Mouse (Mus musculus) gastrocnemius, adult 18-20 months (tissue): ENCODE measurements around the gene Cd2ap. TPM values are rescaled to one million over a fixed set of nuclear protein-coding genes. Genes with fewer than 3 reads are reported as not detected.

Experiments
- DNase-seq: peaks from one replicate; pipeline ENCODE4 v3.0.0; 2021; ENCODE audit warnings: low spot score
- total RNA-seq, 2 experiments: library from RNA; stranded (reverse); gene quantifications; 2 replicates each; pipeline ENCODE4 v1.2.3; 2021

The Cd2ap gene
- total RNA-seq, 2 experiments from 2014 or later: 10.1 to 10.4 TPM

- no peak for DNase-seq
Measured at GRCm38 (mm10) chr17:42863186-42863585, 13.3 kb downstream of the Cd2ap start.

DNA sequence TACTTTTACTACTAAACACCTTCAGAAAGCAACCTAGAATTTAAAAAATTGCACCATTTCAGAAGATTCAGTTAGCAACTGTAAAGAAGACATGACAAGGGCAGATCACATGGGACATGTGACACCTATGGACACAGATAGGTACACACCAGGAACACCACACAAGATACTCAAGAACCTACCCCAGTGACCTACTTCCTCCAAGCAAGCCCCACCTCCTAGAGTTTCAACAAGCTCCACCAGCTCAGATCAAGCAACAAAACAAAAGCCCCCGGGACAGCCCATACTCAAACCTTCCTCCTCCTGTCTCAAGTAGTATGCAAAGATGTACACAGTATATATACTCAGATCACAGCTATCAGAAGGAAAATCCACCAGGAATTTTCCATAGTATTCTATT, 16.1 kb downstream of the Cd2ap start:
- DNase-seq: no peak

- no peak for DNase-seq
Measured at GRCm38 (mm10) chr17:42857506-42857905, 19.0 kb downstream of the Cd2ap start.

DNA sequence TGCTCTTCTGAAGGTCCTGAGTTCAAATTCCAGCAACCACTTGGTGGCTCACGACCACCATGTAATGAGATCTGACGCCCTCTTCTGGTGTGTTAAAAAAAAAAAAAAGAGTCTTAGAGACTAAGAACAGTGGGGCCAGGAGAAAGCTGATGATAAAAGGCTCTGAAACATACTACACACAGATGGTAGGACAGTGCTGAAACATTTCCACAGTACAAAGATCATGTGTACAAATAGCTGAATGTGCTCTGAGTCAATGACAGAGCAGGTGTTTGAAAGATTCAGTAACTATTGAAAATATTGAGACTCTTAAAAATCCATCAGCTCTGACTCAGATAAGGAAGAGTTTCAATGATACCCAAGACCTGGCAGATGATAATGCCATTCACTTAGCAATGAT, 29.4 kb downstream of the Cd2ap start:
- no peak for DNase-seq

GRCm38 (mm10) chr17:42837193-42837592, 39.3 kb downstream of the Cd2ap start:
- no peak for DNase-seq

DNA sequence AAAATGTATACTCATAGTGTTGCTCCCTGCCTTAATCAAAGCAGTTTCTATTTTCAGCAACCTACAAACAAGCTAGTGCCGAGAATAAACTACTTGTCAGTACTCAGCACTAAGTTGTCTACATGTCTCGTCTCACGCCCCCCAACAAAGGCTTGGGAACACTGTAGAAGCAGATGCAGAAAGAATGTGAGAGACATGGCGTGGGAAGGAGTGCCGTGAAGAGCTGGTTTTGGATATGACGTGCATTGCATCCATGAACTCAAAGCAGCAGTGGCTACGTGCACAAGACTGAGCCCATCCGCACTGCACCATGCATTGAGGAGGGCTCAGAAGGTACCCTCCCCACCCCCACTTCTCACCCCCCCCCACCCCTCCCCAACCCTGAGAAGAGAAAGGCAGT, 53.7 kb downstream of the Cd2ap start:
- DNase-seq: no peak

DNA sequence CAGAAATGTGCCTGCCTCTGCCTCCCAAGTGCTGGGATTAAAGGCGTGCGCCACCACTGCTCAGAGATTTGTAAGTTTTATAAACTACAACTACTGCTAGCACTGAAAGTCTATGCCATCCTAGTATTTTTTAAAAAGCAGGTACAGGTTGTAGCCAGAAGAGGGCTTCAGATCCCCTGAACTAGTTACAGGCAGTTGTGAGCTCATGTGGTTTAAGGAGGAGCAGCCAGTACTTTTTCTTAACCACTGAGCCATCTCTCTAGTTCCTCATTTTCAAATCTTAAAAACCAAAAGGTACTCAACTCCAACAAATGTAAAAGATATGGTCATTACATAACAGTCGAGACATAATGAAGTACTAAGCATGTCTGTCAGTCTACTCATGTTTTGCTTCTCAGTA, 61.1 kb downstream of the Cd2ap start:
- no peak for DNase-seq

DNA sequence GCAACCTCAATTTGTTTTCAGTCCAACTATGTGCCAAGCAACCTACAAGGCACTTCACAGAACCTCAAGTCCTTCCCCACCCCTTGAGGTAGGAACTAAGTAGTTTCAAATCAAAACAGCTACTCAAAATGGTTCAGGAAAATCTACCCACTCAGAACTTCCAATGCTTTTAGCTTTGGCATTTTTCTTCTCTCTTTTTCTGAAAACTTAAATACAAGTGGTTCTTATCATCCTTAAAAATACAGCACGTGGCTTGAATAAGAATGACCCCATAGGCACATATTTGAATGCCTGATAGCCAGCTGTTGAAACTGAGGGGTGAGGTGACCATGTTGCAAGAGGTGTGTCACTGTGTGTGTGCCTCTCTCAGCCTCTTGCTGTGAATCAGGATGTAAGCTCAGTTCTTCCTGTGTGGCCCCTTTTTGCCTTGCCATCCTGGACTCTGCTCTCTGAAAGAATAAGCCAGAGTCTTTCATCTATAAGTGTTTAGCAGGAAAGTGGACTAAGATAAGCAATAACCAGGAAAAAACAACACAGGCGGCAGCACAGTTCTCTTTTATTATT, 84.0 kb downstream of the Cd2ap start:
- no peak for DNase-seq

GRCm38 (mm10) chr17:42790787-42791186, 85.7 kb downstream of the Cd2ap start:
- DNase-seq: no peak

- DNase-seq: no peak
Measured at GRCm38 (mm10) chr17:42789723-42790122, 86.7 kb downstream of the Cd2ap start.

DNA sequence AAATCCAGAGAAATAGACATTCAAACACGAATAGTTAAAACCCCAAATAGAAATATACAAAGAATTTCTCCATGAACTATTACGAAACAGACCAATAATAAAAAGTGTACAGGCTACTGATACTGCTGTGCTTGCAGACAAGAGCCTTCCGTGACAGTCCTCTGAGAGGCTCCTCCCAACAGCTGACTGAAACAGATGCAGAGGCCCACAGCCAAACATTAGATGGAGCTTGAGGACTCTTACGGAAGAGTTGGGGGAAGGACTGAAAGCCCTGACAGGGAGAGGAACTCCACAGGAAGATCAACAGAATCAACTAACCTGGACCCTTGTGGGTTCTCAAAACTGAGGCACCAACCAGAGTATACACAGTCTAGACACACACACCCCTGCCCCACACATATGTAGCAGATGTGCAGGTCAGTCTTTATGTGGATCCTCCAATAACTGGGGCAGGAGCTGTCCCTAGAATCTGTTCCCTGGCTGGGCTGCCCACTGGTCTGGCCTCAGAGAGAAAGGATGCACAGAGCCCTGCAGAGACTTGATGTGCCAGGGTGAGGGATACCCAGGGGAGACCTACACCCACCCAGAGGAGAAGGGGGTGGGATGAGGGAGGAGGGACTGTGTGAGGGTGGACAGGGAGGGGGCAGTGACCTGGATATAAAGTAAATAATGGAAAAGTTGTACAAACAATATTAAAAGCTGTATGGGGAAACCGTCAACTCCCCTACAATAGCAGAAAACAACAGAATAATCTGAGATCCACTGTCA, 87.6 kb downstream of the Cd2ap start:
- peak; percentile 35 for DNase-seq

DNA sequence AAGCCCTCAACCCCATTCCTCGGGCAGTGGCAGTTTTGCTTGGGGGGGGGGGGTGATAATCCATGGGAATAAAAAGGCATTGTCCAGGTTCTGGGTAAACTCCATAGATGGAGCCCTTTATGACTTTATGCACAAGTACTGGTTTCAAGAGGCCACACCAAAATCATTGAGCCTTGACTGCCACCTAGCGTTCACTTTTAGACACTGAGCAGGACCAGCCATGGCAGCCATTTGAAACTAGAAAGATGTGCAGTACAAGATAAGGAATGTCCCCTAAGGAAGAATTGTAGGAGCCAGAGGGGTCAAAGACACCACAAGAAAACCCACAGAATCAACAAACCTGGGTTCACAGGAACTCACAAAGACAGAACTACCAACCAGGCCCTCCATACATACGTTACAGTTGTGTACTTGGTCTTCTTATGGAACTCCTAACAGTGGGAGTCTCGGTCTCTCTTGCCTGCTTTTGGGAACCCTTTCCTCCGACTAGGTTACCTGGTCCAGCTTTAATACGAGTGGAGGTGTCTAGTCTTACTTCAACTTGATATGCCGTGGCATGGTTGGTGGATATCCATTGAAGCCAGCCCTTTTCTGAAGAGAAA, 94.2 kb downstream of the Cd2ap start:
- peak; percentile 71 for DNase-seq

DNA sequence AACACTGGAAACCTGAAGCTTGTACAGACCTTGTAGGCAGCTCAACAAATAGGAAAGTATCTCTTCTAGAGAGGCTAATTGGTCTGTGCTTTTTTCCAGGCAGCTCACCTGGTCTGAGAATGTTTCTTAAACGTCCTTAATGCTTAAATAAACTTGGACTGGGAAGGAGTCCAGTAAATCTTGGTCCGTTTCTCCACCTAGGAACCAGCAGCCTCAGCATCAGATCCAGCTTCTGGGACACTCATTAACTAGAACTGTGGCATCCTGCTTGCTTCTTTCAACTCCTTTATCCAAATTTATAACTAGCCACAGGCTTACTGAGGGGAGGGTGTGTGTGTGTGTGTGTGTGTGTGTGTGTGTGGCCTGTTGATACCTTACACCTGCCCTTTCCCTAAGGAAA, 122.7 kb downstream of the Cd2ap start:
- no peak for DNase-seq

GRCm38 (mm10) chr17:42752173-42752572, 124.3 kb downstream of the Cd2ap start:
- DNase-seq: peak; percentile 30

DNA sequence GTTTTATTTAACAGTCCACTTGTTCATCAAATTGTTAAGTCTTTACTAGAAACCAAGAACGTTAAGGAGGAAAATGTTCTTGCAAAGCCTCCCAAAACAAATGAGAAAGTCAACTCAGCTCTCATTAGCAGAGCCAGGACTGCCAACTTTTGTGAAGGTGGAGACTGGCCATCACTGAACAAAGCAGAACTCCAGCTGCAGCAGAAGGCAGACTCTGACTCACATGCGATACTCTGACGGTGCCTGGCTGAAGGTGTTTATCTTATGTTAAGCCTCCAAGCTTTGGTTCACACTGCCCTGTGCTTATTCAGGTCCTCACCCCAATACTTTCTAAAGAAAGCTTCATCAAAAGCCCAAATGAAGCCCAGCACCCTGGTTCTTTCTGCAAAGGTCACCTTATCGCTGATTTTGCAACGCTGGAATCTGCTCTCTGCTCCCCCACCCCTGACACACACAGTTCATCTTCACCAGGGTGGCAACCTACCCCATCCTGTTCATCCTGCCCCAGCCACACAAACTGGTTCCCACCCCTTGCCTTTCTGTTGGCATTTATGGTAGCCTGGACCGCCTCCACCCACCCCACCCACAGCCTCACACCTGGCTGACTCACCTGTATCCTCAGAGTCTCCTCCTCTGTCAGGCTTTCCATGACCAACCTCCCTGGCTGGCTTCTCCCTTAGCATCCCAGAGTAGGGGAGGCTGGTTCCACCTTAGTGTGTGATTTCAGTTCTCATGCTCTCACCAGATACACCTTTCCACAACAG, 130.6 kb downstream of the Cd2ap start:
- no peak for DNase-seq

Other genes starting within 250 kb of the Cd2ap start
- gene Adgrf4, start 184.4 kb downstream of the Cd2ap start, total RNA-seq: under 1 TPM; 0.11 to 0.17 TPM
- gene Adgrf2, start 134.5 kb downstream of the Cd2ap start, total RNA-seq: under 1 TPM; 0.09 to 0.12 TPM
- gene Tnfrsf21, start 139.9 kb upstream of the Cd2ap start, total RNA-seq: 10 to 100 TPM; 18.4 TPM